Mouse (Mus musculus): ENCODE measurements around the gene Dnase1l3.

DNA sequence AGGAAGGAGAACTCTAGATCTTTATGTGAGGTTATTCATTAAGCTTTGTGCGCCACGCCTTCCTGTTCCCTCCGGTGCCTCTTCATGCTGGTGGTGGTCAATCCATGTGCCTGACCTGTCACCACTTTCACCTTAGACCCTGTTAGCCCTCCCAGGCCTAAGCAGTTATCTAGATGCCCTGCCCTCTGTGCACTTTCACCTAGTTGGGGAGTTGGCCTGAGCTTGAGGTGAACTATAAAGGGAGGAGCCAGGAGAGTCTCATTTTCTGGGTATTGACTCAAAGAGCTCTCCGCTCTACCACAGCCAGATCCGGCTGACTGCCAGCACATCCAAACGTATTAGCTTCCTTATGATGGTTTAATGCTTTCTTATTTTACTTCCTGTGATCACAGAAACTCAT, 21.9 kb upstream of the Dnase1l3 start:
- TF ChIP-seq CTCF (IDR thresholded peaks at IDR 0.05; ENCODE audit: low read depth) (no peak), EP300 (optimal IDR thresholded peaks at IDR 0.05) (no peak)

Data from stomach, postnatal 0 days (tissue).